Comparison of ENCODE assay signal across 17 mouse cellular contexts in the genomic region with DNA sequence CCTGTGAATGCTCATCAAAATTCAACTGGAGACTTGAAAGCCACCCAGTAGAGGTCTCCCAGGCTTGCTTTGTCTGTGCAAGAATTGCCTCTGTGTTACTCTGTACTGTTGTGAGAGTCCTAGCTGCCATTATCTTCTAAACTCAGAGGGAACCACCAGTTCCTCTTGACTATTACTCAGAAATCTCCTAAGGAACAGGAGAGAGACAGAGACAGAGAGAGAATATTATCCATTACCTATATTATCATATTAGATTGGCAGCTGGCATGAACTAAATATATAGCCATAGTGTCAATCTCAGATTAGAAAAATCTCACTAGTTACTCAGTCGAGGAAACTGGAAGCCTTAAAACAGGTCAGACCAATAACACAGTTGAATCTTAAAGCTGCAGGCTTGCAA.
"Had no signal": no experiment of that assay in that cellular context is flagged by ENCODE, and none has a peak within 500 bp of the region (broad histone marks: within the 10 kb centered on the region; RNA-seq: fewer than 3 reads in every experiment).

No protein-coding gene starts in this region.

- H3K4me1 ChIP-seq: neural tube, embryonic 12.5 days; neural tube, embryonic 13.5 days; neural tube, embryonic 15.5 days; stomach, embryonic 15.5 days had no signal

- DNase-seq: retina, postnatal 1 day; right cerebral cortex, adult 18-20 months; right cerebral cortex, postnatal 14 days; right cerebral cortex, postnatal 25 days; right cerebral cortex, postnatal 4 days; spleen, adult 18-20 months; thymus, adult 18-20 months; thymus, adult 2 months; thymus, postnatal 14 days; thymus, postnatal 25 days; thymus, postnatal 36 days; thymus, postnatal 4 days had no signal

- H3K9me3 ChIP-seq: neural tube, embryonic 12.5 days; neural tube, embryonic 13.5 days; neural tube, embryonic 15.5 days; stomach, embryonic 15.5 days had no signal

- H3K27me3 ChIP-seq: neural tube, embryonic 12.5 days; neural tube, embryonic 15.5 days; stomach, embryonic 15.5 days had no signal

- H3K9ac ChIP-seq: neural tube, embryonic 12.5 days; neural tube, embryonic 13.5 days; neural tube, embryonic 15.5 days; stomach, embryonic 15.5 days had no signal

- H3K4me3 ChIP-seq: neural tube, embryonic 12.5 days; neural tube, embryonic 13.5 days; neural tube, embryonic 15.5 days; stomach, embryonic 15.5 days had no signal

- H3K36me3 ChIP-seq: neural tube, embryonic 12.5 days; neural tube, embryonic 13.5 days; neural tube, embryonic 15.5 days; stomach, embryonic 15.5 days had no signal

- H3K27ac ChIP-seq: neural tube, embryonic 12.5 days; neural tube, embryonic 13.5 days; neural tube, embryonic 15.5 days; stomach, embryonic 15.5 days; stomach, postnatal 0 days had no signal
